Mouse (Mus musculus) right cerebral cortex, postnatal 36 days (tissue): ENCODE results near the gene Gga1.

ENCODE experiments used
- DNase-seq, 2 experiments: peaks; one replicate each; pipeline ENCODE4 v3.0.0; 2022; ENCODE audit warnings: low spot score in 2 of 2, mixed read lengths in 1 of 2

The Gga1 gene

DNA sequence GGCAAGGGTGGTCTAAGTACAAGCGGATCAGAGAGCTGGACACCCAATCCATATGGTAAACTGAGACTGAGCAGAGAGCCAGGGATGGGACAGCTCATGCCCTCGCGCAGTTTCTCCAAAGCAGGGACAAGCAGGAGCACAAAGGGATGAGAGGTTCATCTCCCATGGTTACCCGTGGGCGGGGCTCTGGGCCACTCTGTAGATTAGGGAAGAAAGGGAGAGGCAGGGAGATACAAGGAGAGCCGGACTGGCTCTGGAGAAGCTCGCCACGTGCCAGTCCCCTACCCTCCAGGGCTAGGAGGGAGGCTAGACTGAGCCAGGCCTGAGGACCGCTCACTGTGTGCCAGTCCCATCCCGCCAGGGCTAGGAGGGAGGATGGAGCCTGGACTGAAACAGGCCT, 60.3 kb downstream of the Gga1 start:
- DNase-seq = no peak

DNA sequence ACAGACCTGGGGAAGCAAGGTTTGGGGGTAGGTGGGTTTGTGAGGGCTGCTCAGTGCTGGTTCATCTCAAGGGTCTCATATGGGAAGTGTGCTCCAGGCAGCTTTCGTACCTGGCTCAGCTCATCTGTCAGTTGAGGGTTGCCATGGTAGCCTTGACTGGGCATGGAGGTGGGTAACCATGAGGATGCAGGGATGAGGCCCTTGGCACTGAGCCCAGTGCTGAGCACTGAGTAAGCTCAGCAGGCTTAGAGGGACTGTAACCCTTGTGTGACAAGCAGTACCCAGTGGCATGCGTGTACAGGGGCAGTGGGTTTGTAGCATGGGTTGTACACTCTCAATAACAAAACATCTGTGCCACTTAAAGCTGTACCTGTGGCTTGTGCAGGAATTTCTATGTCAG, 61.0 kb downstream of the Gga1 start:
- no peak for DNase-seq

DNA sequence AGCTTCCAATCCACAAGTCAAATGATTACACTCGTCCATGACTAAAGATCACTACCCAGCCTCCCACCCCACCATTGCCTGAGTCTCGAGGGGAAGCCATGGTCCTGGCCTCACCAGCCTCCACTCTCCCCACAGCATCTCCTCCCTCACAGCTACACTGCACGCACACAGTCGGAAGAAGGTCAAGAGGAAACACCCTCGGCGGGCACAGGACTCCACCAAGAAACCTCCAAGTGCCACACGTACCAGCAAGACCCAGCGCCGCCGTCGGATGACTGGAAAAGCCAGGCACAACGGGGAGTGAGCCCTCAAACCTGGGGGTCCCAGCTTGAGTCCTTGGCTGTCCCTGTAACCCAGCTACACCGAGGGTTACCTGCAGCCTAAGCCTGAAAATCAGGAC, 63.3 kb downstream of the Gga1 start:
- DNase-seq = no peak

GRCm38 (mm10) chr15:78942663-78943062, 65.7 kb downstream of the Gga1 start:
- peak; percentile 51 to 61 for DNase-seq
